Mouse (Mus musculus): Measurements from ENCODE around the gene Copz1. TPM values are rescaled to one million over a fixed set of nuclear protein-coding genes. Genes with fewer than 3 reads are reported as not detected.

Copz1 gene
- total RNA-seq, 2 experiments from 2014 or later: 97.0 to 100 TPM

DNA sequence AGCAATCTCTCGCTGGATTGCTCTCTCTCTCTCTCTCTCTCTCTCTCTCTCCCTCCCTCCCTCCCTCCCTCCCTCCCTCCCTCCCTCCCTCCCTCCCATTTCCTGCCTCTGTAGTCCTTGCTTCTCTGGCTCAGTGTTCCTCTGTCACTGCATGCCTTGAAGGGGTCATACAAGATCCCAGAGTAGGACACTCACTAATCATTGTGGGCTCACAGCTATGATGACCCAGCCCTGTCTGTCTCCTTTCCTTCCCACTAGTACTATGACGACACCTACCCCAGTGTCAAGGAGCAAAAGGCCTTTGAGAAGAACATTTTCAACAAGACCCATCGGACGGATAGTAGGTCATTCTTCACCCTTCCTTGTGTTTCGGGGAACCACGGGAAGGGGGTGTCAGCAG, 17.9 kb downstream of the Copz1 start:
- no peak for DNase-seq (ENCODE audit: low spot score in 2 of 2)

DNA sequence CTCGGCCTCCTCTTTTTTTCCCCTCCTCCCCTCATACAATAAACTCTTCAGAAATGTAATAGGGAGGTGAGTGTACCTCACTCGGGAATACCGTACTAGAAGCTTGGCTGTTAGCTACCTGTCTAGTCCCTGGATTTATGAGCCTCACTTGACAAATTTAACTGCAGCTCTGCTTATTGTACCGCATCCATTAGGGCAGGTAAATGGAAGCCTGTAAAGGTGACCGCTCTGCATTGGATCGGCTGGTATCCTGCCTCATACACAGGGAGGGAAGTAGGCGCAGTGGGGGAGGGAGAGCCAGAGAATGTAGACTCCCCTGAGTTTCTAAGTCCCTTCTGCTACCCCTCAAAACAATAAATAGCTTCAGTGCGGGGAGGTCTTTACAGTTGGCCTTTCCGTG, 18.3 kb downstream of the Copz1 start:
- DNase-seq (ENCODE audit: low spot score in 2 of 2): no peak

DNA sequence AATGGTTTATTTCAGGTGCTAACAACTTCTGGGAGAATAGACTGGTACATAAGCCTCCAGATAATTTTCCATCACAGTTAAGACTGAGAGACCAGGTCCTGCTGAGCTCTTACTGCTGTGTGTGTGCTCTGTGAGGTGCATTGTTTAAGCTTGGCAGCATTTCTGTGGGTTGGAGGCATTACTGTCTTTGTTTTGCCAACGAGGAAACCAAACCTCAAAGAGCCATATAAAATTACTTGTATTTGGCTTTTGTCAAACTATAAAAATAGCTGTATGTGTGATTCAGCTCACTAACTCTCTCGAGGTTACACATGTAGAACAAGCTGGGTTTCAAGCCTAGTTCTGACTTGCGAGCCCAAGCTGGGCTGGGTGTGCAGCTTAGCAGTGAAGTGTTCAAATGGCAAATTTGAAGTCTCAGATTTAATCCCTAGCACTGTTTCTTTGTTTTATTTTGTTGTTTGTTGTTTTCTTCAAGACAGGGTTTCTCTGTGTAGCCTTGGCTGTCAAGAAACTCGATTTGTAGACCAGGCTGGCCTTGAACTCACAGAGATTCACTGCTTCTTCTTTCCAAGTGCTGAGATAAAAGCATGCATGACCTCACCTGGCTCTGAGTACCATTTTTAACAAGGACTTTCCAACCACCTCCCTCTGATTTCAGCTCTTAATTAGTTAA, 20.3 kb downstream of the Copz1 start:
- no peak for DNase-seq (ENCODE audit: low spot score in 2 of 2)

DNA sequence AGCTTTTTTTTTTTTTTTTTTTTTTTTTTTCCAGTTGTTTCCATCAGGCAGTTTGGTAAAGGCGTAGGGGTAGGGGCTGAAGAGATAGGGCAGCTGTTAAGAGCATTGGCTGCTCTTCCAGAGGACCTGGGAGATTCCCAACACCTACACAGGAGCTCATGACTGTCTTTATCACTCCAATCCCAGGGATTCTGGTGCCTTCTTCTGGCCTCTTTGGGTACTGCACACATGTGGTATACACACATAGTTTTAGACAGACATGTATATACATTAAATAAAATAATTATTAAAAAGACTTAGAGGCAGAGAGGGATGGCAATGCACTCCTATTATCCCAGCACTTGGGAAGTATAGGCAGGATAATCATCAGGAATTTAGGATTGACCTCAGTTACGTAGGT, 20.9 kb downstream of the Copz1 start:
- no peak for DNase-seq (ENCODE audit: low spot score in 2 of 2)

DNA sequence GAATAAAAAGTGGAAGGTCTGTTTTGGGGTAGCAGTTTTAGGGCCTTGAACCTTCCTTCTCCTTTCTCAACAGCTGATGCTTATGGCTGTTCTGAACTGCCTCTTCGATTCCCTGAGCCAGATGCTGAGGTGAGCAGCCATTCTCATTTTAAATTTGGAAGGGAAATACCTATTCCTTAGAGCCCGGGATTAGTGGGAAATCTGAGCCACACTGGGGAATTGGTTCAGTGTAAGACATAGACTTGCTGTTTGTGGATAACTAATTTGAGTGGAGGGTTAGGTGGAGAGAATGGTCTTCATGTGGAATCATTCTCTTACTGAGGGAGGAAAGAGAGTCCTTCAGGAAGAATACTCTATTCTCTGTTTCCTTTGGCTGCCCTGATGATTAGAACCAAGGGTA, 22.1 kb downstream of the Copz1 start:
- DNase-seq (ENCODE audit: low spot score in 2 of 2): no peak

DNA sequence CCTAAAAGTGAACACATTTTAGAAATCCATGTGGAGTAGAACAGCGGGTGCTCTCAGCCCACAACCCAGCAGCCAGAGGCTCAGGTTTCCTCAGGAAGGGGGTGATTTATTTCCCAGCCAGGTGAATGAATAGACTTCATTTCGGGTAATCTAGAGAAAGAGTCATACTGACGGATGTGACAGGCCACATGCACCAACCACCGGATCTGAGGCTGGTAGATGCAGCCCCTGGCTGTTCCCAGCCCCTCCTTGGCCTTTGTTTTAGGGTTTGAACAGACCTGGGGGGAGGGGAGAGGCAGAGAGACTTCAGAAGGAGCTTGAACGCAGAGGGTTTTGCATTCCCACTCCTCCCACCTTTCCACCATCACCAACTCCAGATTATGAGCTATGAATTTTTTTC, 23.3 kb downstream of the Copz1 start:
- no peak for DNase-seq (ENCODE audit: low spot score in 2 of 2)

DNA sequence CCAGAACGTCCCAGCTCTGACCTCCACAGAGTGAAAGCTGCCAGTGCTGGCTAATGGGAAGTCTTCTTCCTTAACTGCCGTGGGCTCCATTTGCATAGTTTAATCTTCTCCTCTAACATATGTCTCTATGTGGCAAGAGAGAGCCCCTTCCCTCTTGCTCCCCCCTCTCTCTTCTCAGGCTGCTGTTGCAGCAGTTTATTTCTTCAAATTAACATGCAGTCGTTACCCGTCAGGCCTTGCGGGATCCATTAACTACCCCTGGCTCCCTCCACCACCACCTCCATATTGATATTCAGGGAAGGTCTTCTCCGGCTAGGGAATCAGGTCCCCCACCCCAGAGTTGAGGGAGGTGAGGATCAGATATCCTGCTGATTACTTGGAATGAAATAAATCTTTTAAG, 24.8 kb downstream of the Copz1 start:
- DNase-seq (ENCODE audit: low spot score in 2 of 2): no peak

DNA sequence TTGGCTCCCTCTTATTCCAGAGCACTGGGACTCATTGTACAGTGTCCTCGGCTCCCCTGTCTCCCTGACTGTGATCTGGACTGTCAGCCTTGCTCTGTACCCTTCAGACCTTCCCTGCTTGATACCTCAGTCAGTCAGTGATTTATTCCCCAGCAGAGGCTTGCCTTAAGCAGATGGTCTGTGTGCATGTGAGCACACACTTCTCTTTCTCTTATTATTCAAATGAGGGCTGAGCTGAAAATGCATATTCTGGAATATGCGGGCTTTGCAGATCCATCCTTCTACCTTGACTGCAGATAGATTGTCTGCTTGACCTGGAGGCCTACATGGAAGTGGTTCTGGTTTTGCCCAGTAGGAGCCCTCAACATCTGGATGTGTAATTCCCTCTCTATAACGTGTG, 25.5 kb downstream of the Copz1 start:
- no peak for DNase-seq (ENCODE audit: low spot score in 2 of 2)

DNA sequence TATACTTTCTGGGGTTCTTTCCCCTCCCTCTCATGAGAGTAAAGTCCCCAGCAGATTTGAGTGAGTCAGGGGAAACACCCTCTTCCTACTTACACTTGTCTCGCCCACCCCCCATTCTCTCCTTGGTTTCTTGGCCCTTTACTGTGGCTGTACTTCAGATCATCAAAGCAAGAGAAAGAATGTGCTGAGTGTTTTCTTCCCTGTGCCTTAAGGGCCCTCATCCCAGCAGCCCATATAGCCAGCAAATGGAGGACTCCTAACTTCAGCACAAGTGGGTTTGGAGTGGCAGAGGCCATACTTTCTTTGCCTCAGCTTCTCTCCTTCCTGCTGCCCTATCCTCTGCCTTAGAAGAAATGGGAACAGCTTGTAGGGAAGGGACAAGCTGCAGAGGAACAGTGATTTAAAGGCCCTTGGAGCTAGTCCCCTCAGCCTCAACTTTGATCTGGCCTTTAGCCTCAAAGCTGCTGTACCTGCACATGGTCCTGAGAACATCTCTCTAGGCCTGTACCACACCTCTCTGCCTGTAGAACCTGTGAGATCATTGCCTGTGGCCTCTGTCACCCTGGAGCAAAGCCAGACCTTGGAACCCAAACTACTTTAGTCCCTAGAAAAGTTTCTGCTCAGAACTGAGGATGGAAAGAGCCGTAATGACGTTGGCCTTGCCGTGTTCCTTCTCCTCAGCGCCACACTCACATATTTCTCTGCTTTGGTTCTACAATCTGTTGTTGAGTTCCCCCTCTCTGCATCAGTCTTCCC, 26.5 kb downstream of the Copz1 start:
- no peak for DNase-seq (ENCODE audit: low spot score in 2 of 2)

DNA sequence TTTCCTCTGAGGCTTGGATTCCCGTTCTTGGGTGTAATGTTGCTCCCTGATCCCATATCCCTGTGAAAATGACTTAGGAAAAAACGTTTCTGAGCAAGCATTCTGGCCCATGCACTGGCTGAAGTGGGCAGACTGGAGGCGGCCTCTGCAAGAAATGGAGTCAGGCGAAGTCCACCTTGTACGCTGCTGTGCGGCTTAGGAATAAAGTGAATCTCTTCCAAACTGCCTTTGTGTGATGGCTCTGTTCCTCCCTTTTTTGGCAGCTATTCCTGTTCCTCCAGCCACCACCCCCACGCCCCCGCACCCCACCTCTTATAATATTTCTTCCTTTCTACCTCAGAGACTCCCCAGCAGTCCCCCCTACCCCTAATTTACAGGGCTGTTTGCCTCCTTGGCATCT, 27.1 kb downstream of the Copz1 start:
- DNase-seq (ENCODE audit: low spot score in 2 of 2): no peak

DNA sequence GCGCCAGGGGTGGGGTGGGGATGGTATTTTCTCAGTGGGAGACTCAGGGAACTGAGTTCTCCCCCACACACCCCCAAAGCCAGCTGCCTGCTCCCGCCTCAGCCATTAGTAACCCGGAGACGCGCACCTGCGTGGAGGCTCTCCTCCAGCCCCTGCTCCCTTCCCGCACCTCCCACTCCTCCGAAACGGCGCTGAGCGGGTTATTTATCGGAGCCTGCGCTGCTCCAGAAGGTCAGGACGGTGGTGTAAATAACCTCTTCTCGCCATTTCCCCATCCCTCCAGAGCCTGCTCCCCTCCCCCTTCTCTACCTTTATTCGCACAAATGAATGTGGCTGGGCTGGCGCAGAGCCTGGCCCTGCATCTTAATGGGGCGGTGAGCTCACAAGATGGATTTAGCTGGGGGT, 27.6 kb downstream of the Copz1 start:
- DNase-seq (ENCODE audit: low spot score in 2 of 2): peak in 1 of 2 experiments; percentile 51

DNA sequence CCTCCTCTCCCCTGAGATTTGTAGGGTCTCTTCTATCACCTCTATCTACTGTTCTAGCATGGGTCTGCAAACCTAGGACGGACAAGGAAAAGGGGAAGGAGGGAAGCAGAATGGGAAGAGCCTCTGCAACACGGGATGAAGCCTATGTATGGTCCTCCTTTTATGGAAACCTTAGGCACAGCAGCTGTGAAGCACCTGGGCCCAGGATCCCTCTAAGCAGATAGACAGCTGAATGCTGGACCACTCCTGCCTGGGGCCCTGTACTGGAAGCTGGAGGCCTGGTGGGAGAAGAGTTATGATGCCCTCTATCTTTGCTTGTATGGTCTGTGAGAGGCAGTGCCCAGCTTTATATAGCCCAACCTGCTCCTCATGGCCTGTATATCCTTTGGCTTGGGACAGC, 28.0 kb downstream of the Copz1 start:
- DNase-seq (ENCODE audit: low spot score in 2 of 2): no peak

DNA sequence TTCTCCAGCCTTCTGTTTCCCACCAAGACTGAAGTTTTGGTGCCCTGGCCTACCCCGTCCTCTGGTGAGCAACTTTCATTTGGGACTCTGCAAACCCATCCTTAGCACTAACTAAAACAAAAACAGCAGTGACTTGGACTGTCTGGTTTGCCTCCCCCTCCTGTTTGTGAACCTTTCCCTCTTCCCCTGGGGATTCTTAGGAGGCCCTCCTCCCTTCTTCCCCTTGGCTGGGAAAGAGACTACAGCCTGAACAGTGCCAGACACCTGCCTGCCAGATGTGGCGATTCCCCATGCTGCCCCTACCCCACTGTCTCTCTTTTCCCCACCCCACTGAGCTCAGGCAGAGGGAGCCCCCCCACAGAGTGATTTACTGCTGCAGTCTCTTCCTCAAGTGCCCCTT, 28.5 kb downstream of the Copz1 start:
- DNase-seq (ENCODE audit: low spot score in 2 of 2): no peak

DNA sequence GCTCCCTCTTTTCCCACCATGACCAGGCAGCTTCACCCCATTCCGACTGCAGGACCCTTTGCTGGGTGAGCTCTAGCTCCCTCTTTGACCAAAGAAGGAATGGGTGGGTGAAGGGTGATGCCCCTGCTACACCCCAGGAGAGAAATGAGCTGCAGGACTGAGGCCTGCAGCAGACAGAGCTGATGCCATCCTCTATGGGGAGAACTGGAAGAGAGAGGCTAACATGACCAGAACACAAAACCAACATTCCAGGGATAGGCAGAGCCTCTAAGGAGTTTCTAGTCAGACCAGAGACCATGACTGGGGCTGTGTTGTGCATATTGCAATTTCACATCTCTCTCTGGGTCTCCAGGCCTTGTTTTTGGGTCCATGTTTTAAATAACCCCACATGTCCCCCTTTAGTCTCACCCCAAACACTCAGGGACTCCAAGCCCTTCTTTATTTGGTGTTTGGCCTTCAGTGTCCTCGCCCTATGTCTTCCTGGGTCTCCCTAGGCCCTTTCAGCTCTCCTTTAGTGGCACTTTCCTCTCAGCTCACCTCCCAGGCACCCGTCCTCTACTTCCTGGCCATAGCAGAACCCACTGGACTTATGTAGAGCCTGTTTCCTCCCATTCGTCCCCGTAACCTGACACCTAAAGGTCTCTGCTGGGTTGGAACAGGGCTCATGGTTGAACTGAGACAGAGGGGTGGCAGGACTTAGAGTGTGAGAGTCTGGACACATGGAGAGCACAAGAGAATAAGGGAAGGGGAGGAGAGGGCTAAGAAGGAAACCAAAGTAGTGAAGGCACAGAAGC, 29.2 kb downstream of the Copz1 start:
- no peak for DNase-seq (ENCODE audit: low spot score in 2 of 2)

DNA sequence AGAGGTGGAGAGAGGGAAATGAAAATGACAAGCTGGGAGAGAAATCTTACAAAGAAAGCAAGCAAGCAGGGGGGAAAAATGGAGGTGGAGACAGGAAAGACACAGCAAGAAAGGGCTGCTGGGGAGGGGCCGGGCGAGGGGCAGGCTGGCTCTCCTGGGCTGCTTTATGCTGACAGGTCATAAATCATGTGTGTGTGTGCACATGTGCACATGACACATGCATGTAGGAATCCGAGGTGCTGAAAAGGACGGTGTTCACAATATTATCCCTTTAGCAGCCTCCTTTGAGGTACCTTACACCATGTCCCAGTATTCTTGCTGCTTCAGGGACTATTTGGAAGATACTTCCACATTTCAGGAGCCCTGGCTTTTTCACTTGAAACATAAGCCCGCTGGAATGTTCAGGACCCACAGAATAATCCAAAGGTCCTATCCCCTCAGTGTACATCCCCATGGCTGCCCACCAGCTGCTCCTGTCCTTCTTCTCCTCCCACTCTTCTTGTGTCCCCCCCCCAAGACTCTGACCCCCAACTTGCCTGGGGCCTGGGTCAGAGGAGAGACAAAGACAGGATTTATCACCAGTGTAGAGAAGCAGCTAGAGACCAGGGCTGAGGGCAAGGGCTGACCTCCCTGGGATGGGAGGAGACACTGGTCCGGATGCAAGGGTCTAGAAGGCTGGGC, 30.0 kb downstream of the Copz1 start:
- DNase-seq (ENCODE audit: low spot score in 2 of 2): no peak

DNA sequence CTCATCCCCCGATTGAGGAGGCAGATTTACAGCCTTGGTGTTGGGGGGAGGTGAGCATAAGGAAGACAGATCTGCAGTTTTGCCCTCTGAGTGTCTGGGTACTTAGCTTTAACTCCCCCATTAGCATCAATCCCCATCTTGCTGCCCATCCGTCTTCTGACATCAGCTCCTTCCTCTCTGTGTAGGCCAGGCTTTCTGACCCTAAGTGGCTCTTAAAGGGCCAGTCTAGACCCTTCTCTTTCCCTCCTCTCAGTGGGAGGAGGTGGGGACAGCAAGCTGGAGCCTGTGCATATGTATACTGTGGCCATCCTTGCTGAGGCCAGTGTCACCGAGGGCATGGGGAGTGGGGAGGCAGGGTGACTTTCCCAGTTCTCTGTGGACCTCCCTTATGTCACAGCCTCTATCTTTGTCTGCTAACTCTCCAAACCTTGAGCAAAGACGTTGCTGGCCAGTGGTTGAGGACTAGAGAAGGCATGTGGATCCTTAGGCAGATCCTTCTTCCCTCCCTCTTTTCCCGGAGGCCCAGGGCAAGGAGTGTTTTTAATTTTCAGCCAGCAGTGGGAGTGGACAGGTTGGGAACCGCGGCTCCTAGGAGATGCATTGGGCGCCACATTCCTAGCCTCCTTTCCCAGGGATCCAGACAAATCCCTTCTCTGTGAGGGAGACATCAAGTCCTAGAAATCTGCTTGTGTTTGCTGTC, 31.6 kb downstream of the Copz1 start:
- DNase-seq (ENCODE audit: low spot score in 2 of 2): no peak

DNA sequence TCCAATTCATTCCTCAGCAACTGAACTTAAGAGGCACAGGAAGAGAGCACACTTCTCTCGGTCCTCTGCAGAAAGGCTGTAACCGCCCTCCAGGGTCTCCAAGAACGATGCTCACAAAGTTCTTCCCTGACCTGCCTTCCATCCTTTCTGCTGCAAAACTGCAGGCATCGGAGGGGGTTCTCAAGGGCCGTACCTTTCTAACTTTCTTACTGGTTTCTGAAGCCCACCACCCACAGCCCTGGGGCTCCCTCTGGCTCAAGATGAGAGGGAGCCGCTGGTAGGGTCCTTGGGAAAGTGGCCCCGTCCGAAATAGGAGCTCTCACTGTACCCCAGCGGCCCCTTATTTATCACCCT, 32.1 kb downstream of the Copz1 start:
- no peak for DNase-seq (ENCODE audit: low spot score in 2 of 2)

DNA sequence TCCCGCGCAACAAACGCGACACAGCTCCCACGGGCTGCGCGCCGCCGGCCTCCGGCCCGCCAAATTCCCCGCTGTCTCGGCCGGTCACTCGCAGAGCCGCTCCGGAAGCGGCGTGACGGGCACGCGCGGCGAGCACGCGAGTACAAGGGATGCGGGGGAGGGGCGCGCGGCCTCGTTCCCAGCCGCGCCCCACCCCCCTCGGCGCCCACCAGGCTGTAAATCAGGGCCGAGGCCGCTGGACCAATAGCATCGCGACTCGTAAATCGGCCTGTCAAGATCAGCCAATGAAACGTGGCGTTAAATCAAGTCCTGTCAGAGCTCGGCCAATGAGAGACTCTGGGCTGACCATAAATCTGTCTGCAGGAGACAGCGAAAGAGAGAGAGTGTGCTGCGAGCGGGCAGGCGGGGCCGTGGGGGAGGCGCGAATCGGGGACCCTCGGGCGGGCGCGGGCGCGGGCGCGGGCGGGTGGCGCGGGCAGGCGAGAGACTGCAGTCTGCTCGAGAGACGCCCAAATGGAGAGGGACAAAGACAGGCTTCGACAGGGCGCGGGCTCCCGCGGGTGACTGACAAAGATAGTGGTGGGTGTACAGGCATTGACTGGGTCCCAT, 32.7 kb downstream of the Copz1 start:
- peak; percentile 95 to 99 for DNase-seq (ENCODE audit: low spot score in 2 of 2)

DNA sequence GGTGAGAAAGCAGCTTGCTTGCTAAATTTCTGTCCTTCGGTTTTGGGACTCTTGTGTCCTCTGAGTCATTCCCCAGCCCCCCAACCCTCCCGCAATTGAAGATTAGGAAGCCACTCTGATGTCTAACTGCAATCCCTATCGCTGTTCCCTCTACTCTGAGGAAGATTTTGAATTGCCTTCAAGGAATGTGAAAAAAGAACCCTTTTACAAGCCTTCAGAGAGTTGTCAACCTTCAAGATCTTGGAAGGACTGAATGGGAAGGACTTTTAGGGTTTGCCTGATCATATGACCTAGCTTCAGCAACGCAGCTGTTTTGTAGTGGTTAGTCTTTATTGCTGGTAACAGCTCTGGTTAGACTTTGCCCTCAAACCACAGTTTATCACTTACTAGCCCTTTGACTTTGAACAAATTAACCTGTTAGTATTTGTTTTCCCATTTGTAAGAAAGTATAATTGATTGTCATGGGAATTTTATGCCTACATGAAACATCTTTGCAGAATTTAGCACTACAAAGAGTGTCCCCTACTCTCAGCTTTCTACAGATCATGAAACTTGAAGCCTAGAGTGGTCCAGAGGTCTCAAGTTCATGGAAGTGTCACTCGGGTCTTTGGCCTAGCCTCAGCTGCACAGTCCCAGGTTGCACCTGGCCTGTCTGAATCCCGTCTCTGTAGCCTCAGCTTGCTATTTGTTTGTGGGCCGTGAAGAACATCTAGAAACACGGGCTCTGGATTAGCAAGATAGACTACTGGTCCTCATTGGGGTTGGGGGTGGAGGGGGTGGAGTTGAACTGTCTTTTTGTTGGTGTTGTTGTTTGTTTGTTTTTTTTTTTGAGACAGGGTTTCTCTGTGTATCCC, 33.5 kb downstream of the Copz1 start:
- no peak for DNase-seq (ENCODE audit: low spot score in 2 of 2)

DNA sequence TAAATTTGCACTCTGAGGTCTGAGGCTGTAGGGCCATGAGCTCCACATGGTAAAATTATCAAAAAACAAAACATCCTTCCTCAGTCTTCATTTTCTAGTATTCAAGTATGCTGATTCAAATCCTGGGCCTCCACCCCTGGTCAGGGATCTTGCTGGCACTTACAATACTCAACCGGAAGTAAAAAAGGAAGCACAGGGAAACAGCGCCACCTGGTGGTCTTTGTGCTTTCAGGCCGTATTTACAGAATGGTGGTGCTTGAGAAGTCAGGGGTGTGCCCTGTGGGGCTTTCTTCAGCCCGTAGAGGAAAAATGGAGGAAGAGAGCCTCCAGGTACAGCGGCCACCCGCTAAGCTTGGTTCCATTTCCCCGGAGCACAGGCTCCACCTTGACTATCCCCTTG, 34.6 kb downstream of the Copz1 start:
- peak; percentile 82 to 95 for DNase-seq (ENCODE audit: low spot score in 2 of 2)
